Mouse (Mus musculus): Measurements from ENCODE around the gene Ltb. TPM values are rescaled to one million over a fixed set of nuclear protein-coding genes. Genes with fewer than 3 reads are reported as not detected.

Gene Ltb
- polyA plus RNA-seq, 1 experiment: 1.1 TPM

DNA sequence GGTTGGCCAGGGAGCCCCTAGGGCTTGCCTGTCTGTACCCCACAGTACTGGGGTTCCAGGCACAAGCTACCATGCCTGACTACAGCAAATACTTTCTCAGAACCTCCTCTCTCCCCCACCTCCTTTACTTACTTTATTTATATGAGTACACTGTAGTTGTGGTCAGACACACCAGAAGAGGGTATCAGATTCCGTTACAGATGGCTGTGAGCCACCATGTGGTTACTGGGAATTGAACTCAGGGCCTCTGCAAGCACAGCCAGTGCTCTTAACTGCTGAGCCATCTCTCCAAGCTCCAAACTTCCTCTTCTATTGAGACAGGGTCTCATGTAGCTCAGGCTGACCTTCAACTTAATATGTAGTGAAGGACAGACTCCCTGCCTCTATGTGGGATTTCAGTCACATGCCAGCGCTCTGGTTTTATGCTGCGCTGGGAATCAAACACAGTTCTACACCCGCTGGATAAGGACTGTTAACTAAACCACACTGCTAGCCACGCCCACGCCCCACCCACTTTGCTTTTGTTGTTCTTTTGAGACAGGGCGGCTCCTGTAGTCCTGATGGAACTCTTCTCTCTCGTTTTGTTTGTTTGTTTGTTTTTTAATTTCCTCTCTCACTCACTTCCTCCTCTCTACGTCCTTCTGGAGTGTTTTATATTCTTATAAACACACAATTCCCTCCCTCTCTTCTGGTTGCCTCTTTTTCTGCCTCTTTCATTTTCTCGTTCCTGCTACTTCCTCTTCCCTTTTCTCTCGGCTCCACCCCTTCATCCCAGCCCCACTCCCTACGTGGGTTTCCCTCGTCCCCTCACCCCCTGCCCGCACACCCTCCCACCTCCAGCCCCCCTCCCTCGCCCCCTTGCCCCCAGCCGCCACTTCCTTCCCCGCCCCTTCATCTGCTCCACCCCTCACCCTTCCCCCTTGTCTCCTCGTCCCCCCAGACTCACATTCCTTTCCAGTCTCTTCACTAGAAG is 8.3 kb upstream of the Ltb start:
- no peak for TF ChIP-seq POLR2A (IDR thresholded peaks at IDR 0.05; ENCODE audit: borderline replicate concordance, extremely low read depth, insufficient read depth, insufficient read length, poor library complexity, severe bottlenecking)
- no peak for TF ChIP-seq CTCF (IDR thresholded peaks at IDR 0.05; ENCODE audit: borderline replicate concordance, extremely low read depth, insufficient read depth, insufficient read length)
- peak; percentile 71 for DNase-seq (ENCODE audit: low read depth)

DNA sequence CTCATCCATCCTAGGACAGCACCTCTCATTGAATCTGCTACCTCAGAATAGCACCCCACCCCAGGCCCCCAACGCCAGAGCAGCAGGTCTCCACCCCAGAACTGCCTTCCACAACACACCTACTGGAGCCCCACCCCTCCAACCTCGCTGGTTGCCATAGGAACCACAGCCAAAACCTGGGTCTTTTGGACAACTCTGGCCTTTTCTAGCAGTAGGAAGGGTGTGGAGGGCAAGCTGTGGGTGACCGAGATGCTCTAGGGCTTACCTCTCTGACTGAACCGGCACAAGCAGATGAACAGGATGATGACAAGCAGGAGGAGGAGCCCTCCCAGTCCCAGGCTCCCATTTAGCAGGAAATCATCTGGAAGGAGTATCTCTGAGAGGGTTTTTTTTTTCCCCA is 7.6 kb upstream of the Ltb start:
- peak; percentile 18 for DNase-seq (ENCODE audit: low read depth)
- TF ChIP-seq POLR2A (IDR thresholded peaks at IDR 0.05; ENCODE audit: borderline replicate concordance, extremely low read depth, insufficient read depth, insufficient read length, poor library complexity, severe bottlenecking): no peak
- TF ChIP-seq CTCF (IDR thresholded peaks at IDR 0.05; ENCODE audit: borderline replicate concordance, extremely low read depth, insufficient read depth, insufficient read length): no peak

DNA sequence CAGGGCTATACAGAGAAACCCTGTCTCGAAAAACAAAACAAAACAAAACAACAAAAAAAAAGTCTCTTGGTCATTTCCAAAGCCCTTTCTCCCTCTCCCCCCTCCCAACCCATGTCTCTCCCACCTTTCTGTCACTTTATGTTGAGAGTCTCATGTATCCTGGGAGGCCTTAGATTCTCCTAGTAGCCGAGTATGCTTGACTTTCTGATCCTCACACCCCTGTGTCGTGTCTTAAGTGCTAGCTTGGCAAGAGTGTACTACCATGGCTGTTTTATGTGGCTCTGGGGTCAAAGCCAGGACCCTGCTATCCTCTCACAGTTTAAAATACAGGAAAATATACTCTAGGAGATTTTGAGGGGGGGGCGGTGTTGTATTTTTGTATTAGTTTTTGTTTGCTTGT is 6.9 kb upstream of the Ltb start:
- TF ChIP-seq CTCF (IDR thresholded peaks at IDR 0.05; ENCODE audit: borderline replicate concordance, extremely low read depth, insufficient read depth, insufficient read length): no peak
- no peak for TF ChIP-seq POLR2A (IDR thresholded peaks at IDR 0.05; ENCODE audit: borderline replicate concordance, extremely low read depth, insufficient read depth, insufficient read length, poor library complexity, severe bottlenecking)
- DNase-seq (ENCODE audit: low read depth): no peak

DNA sequence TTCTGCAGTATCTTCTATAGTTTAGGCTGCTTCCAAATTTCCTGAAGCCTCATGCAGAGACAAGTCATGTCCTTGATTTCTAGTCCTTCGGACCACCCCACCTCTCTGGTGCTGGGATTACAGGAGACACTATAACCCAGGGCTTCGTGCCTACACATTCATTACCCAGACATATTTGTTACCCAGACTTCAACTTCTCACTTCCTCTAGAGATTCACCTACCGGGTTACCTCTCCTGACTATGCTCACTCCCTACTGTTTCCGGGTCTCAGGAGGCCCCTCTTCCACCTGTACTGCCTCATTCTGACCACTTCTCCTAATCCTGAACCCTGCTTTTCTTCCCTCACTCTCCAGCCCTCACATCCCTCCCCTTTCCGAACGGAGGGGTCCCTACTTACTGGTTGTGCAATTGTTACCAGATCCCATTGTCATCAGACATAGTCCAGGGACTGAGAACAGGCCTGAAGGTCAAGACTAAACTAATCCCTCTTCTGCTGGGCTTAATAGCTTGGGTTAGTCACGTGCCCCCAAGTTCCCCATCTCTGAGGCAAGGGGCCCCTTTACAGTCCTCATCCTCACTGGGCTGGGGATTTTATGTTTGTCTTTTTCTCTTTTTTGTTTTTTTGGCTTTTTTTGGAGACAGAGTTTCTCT is 6.2 kb upstream of the Ltb start, which contains the start of gene Lst1:
TSS of gene Lst1 (minus strand) at position 481 of the 652 bp plus-strand sequence.
- no peak for TF ChIP-seq POLR2A (IDR thresholded peaks at IDR 0.05; ENCODE audit: borderline replicate concordance, extremely low read depth, insufficient read depth, insufficient read length, poor library complexity, severe bottlenecking)
- no peak for TF ChIP-seq CTCF (IDR thresholded peaks at IDR 0.05; ENCODE audit: borderline replicate concordance, extremely low read depth, insufficient read depth, insufficient read length)
- no peak for DNase-seq (ENCODE audit: low read depth)

DNA sequence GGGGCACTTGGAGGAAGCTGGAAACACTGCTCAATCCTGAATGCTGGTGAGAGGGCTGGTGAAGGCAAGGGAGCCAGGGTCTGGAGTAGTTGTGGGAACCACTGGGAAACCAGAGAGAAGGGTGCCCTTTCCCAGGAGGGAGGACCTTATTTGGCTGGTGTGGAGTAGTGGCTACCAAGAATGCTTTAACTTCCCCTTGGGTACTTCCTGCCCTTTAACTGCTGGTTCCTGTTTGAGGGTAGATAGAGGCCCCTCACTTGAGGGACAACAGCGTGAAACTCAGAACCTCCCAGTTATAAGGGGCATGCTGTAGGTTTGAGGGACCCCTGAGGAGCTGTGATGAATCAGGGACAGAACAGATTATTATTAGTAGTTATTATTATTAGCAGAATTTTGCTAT is 5.1 kb upstream of the Ltb start:
- DNase-seq (ENCODE audit: low read depth): no peak
- TF ChIP-seq CTCF (IDR thresholded peaks at IDR 0.05; ENCODE audit: borderline replicate concordance, extremely low read depth, insufficient read depth, insufficient read length): no peak
- no peak for TF ChIP-seq POLR2A (IDR thresholded peaks at IDR 0.05; ENCODE audit: borderline replicate concordance, extremely low read depth, insufficient read depth, insufficient read length, poor library complexity, severe bottlenecking)

DNA sequence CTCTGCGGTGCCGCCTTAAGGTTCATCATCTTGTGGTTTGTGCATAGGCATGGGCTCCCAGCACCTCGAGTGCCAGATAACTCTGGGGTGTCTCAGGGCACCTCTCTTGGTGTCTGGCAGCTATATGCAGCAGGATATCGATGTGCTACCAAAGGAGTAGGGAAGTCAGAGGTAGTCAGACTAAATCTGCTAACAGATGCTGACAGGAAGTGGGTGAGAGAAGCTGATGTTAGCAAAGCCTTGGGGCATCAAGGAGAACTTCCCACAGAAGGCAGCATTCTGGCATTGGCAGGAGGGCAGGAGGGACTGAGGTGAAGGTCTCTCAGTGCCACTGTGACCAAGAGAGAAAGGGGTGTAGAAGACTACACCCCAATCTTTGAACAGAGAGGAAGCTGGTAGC is 4.1 kb upstream of the Ltb start:
- DNase-seq (ENCODE audit: low read depth): no peak

DNA sequence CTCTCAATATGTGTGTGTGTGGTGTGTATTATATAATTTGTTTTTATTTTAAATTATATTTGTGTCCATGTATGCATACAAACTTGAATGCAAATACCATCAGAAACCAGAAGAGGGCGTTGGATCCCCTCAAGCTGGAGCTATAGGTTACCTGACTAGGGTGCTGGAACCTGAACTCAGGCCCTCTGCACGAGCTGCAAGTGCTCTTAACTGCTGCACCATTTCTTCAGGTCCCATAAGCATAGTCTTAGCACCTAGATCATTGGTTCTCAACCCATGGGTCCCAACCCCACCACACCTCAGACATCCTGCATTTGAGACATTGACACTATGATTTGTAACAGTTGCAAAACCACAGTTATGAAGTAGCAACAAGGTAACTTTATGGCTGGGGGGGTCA is 2.5 kb upstream of the Ltb start:
- TF ChIP-seq POLR2A (IDR thresholded peaks at IDR 0.05; ENCODE audit: borderline replicate concordance, extremely low read depth, insufficient read depth, insufficient read length, poor library complexity, severe bottlenecking) (no peak), CTCF (IDR thresholded peaks at IDR 0.05; ENCODE audit: borderline replicate concordance, extremely low read depth, insufficient read depth, insufficient read length) (no peak)
- DNase-seq (ENCODE audit: low read depth): no peak

More for the DNA sequence above, 4.1 kb upstream of the Ltb start:
- TF ChIP-seq POLR2A (IDR thresholded peaks at IDR 0.05; ENCODE audit: borderline replicate concordance, extremely low read depth, insufficient read depth, insufficient read length, poor library complexity, severe bottlenecking) (no peak), CTCF (IDR thresholded peaks at IDR 0.05; ENCODE audit: borderline replicate concordance, extremely low read depth, insufficient read depth, insufficient read length) (no peak)

DNA sequence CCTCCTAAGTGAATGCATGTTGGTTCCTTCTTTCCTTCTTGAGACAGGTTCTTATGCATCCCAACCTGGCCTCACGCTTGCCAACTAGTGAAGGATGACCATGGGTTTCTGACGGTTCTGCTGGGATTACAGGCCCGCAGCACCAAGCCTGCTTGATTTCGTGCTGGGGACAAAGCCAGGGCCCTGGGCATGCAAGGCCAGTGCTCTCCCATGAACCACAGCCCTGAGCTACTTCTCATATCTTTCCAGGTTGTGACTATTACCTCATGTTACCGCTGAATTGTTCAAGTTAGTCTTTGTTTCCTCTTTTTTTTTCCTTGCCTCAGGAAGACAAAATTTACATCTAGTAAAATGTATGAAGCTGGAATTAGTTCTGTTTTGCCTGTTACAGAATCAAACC is 1.3 kb upstream of the Ltb start:
- TF ChIP-seq CTCF (IDR thresholded peaks at IDR 0.05; ENCODE audit: borderline replicate concordance, extremely low read depth, insufficient read depth, insufficient read length) (no peak), POLR2A (IDR thresholded peaks at IDR 0.05; ENCODE audit: borderline replicate concordance, extremely low read depth, insufficient read depth, insufficient read length, poor library complexity, severe bottlenecking) (no peak)
- DNase-seq (ENCODE audit: low read depth): no peak

DNA sequence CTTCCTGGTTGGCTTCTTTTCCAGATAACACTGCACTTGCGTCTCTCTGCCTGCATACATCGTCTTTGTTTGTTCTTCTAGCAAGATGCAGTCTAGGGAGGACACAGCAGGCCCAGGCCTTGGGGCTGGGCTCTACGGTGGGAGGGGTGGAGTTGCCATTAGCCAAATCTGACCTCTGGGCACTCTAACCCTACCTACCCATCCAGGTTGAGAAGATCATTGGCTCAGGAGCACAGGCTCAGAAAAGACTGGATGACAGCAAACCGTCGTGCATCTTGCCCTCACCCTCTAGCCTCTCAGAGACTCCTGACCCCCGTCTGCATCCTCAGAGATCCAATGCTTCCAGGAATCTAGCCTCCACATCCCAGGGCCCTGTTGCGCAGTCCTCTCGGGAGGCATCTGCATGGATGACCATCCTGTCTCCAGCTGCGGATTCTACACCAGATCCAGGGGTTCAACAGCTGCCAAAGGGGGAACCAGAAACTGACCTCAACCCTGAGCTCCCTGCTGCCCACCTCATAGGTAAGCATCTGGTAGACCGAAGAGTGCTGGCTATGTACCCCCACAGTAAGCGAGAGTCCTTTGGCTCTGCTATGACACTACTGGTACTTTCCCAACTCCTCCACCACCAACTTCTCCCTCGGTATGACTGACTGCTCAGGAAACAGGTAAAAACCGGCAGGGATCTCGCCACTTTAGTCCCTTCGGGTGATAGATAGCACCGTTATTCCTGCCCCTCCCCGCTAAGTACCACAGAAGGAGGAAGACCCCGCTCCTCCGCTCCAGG is 798 bp downstream of the Ltb start:
- no peak for DNase-seq (ENCODE audit: low read depth)
- TF ChIP-seq POLR2A (IDR thresholded peaks at IDR 0.05; ENCODE audit: borderline replicate concordance, extremely low read depth, insufficient read depth, insufficient read length, poor library complexity, severe bottlenecking) (no peak), CTCF (IDR thresholded peaks at IDR 0.05; ENCODE audit: borderline replicate concordance, extremely low read depth, insufficient read depth, insufficient read length) (no peak)

DNA sequence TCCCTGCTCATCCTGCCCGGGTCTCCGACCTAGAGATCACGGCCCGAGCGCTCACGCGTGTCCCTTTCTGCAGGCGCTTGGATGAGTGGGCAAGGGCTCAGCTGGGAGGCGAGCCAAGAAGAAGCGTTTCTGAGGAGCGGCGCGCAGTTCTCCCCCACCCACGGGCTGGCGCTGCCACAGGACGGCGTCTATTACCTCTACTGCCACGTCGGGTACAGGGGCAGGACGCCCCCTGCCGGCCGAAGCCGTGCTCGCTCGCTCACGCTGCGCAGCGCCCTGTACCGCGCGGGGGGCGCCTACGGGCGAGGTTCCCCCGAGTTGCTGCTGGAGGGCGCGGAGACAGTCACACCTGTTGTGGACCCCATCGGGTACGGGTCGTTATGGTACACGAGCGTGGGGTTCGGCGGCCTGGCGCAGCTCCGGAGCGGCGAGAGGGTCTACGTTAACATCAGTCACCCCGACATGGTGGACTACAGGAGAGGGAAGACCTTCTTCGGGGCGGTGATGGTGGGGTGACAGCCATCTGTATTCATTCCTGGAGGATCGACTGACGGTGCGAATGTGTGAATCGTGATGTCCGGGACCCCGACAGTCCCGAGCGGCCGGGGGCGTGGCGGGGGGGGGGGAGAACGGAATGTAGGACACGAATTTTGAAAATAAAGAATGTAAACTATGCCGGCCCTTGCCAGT is 1.5 kb downstream of the Ltb start:
- TF ChIP-seq CTCF (IDR thresholded peaks at IDR 0.05; ENCODE audit: borderline replicate concordance, extremely low read depth, insufficient read depth, insufficient read length) (peak; percentile 86), POLR2A (IDR thresholded peaks at IDR 0.05; ENCODE audit: borderline replicate concordance, extremely low read depth, insufficient read depth, insufficient read length, poor library complexity, severe bottlenecking) (no peak)
- peak; percentile 71 for DNase-seq (ENCODE audit: low read depth)

Measured in brain, embryonic 14.5 days (tissue).